Mouse (Mus musculus): ENCODE results near the gene Map1lc3a.

DNA sequence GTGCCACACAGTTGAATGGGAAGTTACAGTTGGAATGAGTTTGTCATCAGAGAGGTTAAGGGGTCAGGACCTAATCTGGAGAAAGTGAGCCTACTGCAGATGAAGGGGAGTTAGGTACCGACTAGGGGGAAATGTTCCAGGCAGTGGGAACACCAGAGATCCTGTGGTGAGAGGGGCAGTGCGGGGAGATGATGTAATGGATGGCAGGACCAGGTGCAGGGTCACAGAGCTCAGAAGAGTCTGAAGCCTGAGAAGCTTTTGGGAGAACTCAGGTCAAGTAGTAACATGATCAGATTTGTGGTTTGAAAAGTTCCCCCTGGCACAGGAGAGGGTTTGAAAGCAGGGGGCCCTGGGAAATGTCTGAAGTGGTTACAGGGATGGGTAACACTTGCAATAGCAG lies 4.0 kb downstream of the Map1lc3a start:
- TF ChIP-seq CTCF (IDR thresholded peaks at IDR 0.05; ENCODE audit: low read depth): no peak
- no peak for TF ChIP-seq EP300 (optimal IDR thresholded peaks at IDR 0.05)

All from stomach, postnatal 0 days (tissue).